Mouse (Mus musculus) lung, postnatal 0 days (tissue): ENCODE results near the gene Ffar4.

Experiments used
- CTCF ChIP-seq: IDR thresholded peaks from 2 replicates; pipeline ENCODE4 v1.5.1; 2016; ENCODE audit warnings: antibody characterized with exemption, mild to moderate bottlenecking
- EP300 ChIP-seq: IDR thresholded peaks from 2 replicates; pipeline ENCODE4 v1.6.1; 2016; ENCODE audit warnings: antibody characterized with exemption, mild to moderate bottlenecking, control low read depth

DNA sequence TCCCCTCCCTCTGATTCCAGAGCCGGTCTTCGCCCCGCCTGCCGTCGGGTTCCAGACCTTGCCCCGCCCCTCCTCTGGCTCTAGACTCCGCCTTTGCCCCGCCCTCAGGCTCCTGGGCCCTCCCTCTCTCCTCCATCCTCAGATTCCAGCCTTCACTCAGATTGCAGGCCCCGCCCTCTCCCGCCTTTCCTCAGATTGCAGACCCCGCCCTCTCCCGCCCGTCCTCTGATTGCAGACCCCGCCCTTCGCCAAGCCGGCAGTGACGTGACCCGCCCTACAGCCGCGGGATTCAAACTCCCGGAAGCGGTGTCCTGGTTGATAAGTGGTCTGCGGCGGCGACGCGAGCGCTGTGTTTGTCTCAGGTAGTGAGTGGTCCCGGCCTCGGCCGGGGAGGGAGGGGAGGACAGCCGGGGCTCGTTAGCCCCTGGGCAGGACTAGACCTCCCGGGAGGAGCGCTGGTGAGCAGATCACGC lies 42.1 kb upstream of the Ffar4 start, which contains the start of gene Cep55:
- TF ChIP-seq EP300 (no peak), CTCF (no peak)
